ENCODE assay signal across 29 mouse cellular contexts in the genomic region with DNA sequence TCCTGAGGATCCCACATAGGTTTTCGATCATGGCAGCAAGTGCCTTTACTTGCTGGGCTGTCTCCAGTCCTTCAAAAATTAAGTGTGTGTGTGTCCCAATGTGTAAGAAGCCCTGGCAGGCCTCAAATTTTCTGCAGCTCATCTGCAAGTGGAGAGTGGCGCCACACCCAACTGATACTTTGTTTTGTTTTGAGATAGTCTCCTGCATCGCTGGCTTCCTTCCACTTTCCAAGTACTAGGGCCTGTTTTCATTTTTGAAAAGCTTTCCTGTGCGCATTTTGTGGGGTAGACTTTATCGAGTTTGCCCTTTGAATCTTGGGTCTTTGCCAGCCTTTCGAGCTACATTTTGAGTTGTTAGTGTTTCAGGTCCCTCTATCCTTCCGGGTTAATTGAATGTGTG.
DNase-seq lines count a peak whose midpoint lies in the region; ATAC-seq lines count a peak whose summit lies in the region.
"Had no signal": no experiment of that assay in that cellular context is flagged by ENCODE, and none has a peak within 500 bp of the region (broad histone marks: within the 10 kb centered on the region; RNA-seq: fewer than 3 reads in every experiment).

No protein-coding gene starts in this region.

- no peak for DNase-seq in heart, adult 11 months
- DNase-seq in kidney, adult 9 months = peak; percentile 13
- peak; percentile 15 for DNase-seq in lung, postnatal 10 days
- no peak for DNase-seq in lung, postnatal 25 days (ENCODE audit: low spot score)
- DNase-seq in testis, postnatal 14 days (ENCODE audit: low spot score) = peak; percentile 41
- no peak for DNase-seq in limb, embryonic 10.5 days (ENCODE audit: low spot score)
- DNase-seq: adrenal gland, adult 8-10 months; cerebellum, adult 11-12 months; cerebellum, postnatal 10 days; gastrocnemius, postnatal 25 days; liver, embryonic 13.5 days; lung, postnatal 36 days; midbrain, embryonic 14.5 days; thymus, postnatal 25 days had no signal

- H3K4me2 ChIP-seq in heart, embryonic 13.5 days = no peak overlapping the region
- no peak overlapping the region for H3K4me2 ChIP-seq in kidney, embryonic 16.5 days (replicated peaks; ENCODE audit: low read depth, low read length)
- H3K4me2 ChIP-seq: forebrain, embryonic 12.5 days; heart, embryonic 11.5 days; intestine, embryonic 15.5 days; limb, embryonic 13.5 days; liver, embryonic 13.5 days; neural tube, embryonic 13.5 days had no signal

- H3K9me3 ChIP-seq in heart, embryonic 13.5 days = no peaks in the 10 kb centered on the region
- H3K9me3 ChIP-seq in kidney, embryonic 16.5 days (ENCODE audit: low read length) = no peaks in the 10 kb centered on the region
- no peaks in the 10 kb centered on the region for H3K9me3 ChIP-seq in limb, embryonic 10.5 days (replicated peaks)
- H3K9me3 ChIP-seq: forebrain, embryonic 12.5 days; hindbrain, embryonic 10.5 days; intestine, embryonic 15.5 days; limb, embryonic 13.5 days; liver, embryonic 13.5 days; neural tube, embryonic 13.5 days had no signal

- WGBS in heart, embryonic 13.5 days = 44% methylated on average over 7 of the region's 7 CpGs
- WGBS in kidney, embryonic 16.5 days = 70% methylated on average over 7 of the region's 7 CpGs
- 90% methylated on average over 7 of the region's 7 CpGs for WGBS in limb, embryonic 10.5 days

- peak overlapping the region; percentile 25 for H3K27ac ChIP-seq in heart, embryonic 13.5 days (replicated peaks)
- no peak overlapping the region for H3K27ac ChIP-seq in kidney, embryonic 16.5 days (ENCODE audit: low read length)
- no peak overlapping the region for H3K27ac ChIP-seq in limb, embryonic 10.5 days
- H3K27ac ChIP-seq: forebrain, embryonic 12.5 days; hindbrain, embryonic 10.5 days; intestine, embryonic 15.5 days; kidney, postnatal 0 days; layer of hippocampus, adult 2 months; limb, embryonic 13.5 days; liver, embryonic 13.5 days; neural tube, embryonic 13.5 days had no signal

- H3K9ac ChIP-seq in heart, embryonic 13.5 days = no peak overlapping the region
- H3K9ac ChIP-seq in kidney, embryonic 16.5 days (replicated peaks; ENCODE audit: low read length) = no peak overlapping the region
- H3K9ac ChIP-seq: forebrain, embryonic 12.5 days; intestine, embryonic 15.5 days; limb, embryonic 13.5 days; liver, embryonic 13.5 days; neural tube, embryonic 13.5 days had no signal

- H3K4me3 ChIP-seq in heart, embryonic 13.5 days = no peak overlapping the region
- no peak overlapping the region for H3K4me3 ChIP-seq in kidney, embryonic 16.5 days (ENCODE audit: low read length)
- H3K4me3 ChIP-seq in limb, embryonic 10.5 days = no peak overlapping the region
- H3K4me3 ChIP-seq: erythroblast, embryonic 14.5 days; forebrain, embryonic 12.5 days; hindbrain, embryonic 10.5 days; intestine, embryonic 15.5 days; layer of hippocampus, adult 2 months; limb, embryonic 13.5 days; liver, embryonic 13.5 days; myocyte; neural tube, embryonic 13.5 days had no signal

- ATAC-seq in heart, embryonic 13.5 days (ENCODE audit: extremely low read depth, insufficient number of reproducible peaks, low FRiP score, low TSS enrichment) = no peak
- ATAC-seq in kidney, embryonic 16.5 days (ENCODE audit: low FRiP score, low TSS enrichment) = no peak
- ATAC-seq: activated CD4-positive, CD25-positive, alpha-beta regulatory T cell, adult 4 months; CD4-positive, CD25-positive, alpha-beta regulatory T cell, adult 4 months; hindbrain, embryonic 16.5 days; intestine, embryonic 15.5 days had no signal

- H3K27me3 ChIP-seq in heart, embryonic 13.5 days (replicated peaks) = peaks cover 3% of the 10 kb centered on the region; the same call in 1 of the 2 replicates
- no peaks in the 10 kb centered on the region for H3K27me3 ChIP-seq in kidney, embryonic 16.5 days (ENCODE audit: insufficient read depth, low read length)
- H3K27me3 ChIP-seq in limb, embryonic 10.5 days (ENCODE audit: low read depth, poor library complexity, severe bottlenecking) = peaks cover 7% of the 10 kb centered on the region; the same call in 1 of the 2 replicates
- H3K27me3 ChIP-seq: forebrain, embryonic 12.5 days; intestine, embryonic 15.5 days; liver, embryonic 13.5 days; neural tube, embryonic 13.5 days had no signal

- H3K36me3 ChIP-seq in heart, embryonic 13.5 days = no peaks in the 10 kb centered on the region
- no peaks in the 10 kb centered on the region for H3K36me3 ChIP-seq in kidney, embryonic 16.5 days (ENCODE audit: insufficient read depth, low read length)
- no peaks in the 10 kb centered on the region for H3K36me3 ChIP-seq in limb, embryonic 10.5 days
- H3K36me3 ChIP-seq: forebrain, embryonic 12.5 days; hindbrain, embryonic 10.5 days; intestine, embryonic 15.5 days; limb, embryonic 13.5 days; liver, embryonic 13.5 days; neural tube, embryonic 13.5 days had no signal

- peaks cover 36% of the 10 kb centered on the region for H3K4me1 ChIP-seq in heart, embryonic 13.5 days
- H3K4me1 ChIP-seq in kidney, embryonic 16.5 days (ENCODE audit: insufficient read depth, low read length) = no peaks in the 10 kb centered on the region
- peaks cover 3% of the 10 kb centered on the region; the same call in 1 of the 2 replicates for H3K4me1 ChIP-seq in limb, embryonic 10.5 days
- H3K4me1 ChIP-seq: forebrain, embryonic 12.5 days; intestine, embryonic 15.5 days; limb, embryonic 13.5 days; liver, embryonic 13.5 days; neural tube, embryonic 13.5 days had no signal

Comparison
In these comparisons a context has a peak if more than half of its experiments do, and no peak if none do; other contexts are left out.
1. DNase-seq: peak in kidney, adult 9 months (single experiment), lung, postnatal 10 days (single experiment) and testis, postnatal 14 days (single experiment); none in heart, adult 11 months (single experiment), lung, postnatal 25 days (single experiment) and limb, embryonic 10.5 days (single experiment).